14 mouse cellular contexts compared by ENCODE assay signal in genomic region chr5:132759751-132760150, GRCm38 (mm10).
A peak's percentile ranks its signal among the peaks of the same experiment; 100 is the strongest.
DNase-seq lines count a peak whose midpoint lies in the region; ATAC-seq lines count a peak whose summit lies in the region.
"Had no signal": no experiment of that assay in that cellular context is flagged by ENCODE, and none has a peak within 500 bp of the region (broad histone marks: within the 10 kb centered on the region; RNA-seq: fewer than 3 reads in every experiment).

No protein-coding gene starts in this region.

- H3K36me3 ChIP-seq in midbrain, embryonic 10.5 days: no peaks in the 10 kb centered on the region
- H3K36me3 ChIP-seq in midbrain, embryonic 14.5 days (ENCODE audit: control insufficient read depth, insufficient read depth, low read length): no peaks in the 10 kb centered on the region
- H3K36me3 ChIP-seq: embryonic facial prominence, embryonic 10.5 days; embryonic facial prominence, embryonic 12.5 days; forebrain, embryonic 15.5 days had no signal

- H3K9me3 ChIP-seq in midbrain, embryonic 10.5 days (replicated peaks): no peaks in the 10 kb centered on the region
- H3K9me3 ChIP-seq in midbrain, embryonic 14.5 days (ENCODE audit: control insufficient read depth, low read length): no peaks in the 10 kb centered on the region
- H3K9me3 ChIP-seq: embryonic facial prominence, embryonic 10.5 days; embryonic facial prominence, embryonic 12.5 days; forebrain, embryonic 13.5 days; forebrain, embryonic 15.5 days had no signal

- no peak overlapping the region for H3K4me3 ChIP-seq in midbrain, embryonic 10.5 days
- H3K4me3 ChIP-seq in midbrain, embryonic 14.5 days (replicated peaks; ENCODE audit: low read depth, low read length): no peak overlapping the region
- H3K4me3 ChIP-seq: embryonic facial prominence, embryonic 10.5 days; embryonic facial prominence, embryonic 12.5 days; forebrain, embryonic 13.5 days; forebrain, embryonic 15.5 days had no signal

- H3K4me2 ChIP-seq in midbrain, embryonic 14.5 days (ENCODE audit: low read length): no peak overlapping the region
- H3K4me2 ChIP-seq: embryonic facial prominence, embryonic 12.5 days; forebrain, embryonic 13.5 days; forebrain, embryonic 15.5 days had no signal

- peak; percentile 38 to 74 for DNase-seq in adrenal gland, adult (ENCODE audit: inconsistent age in 2 of 2, low spot score in 1 of 2)
- no peak for DNase-seq in adrenal gland, postnatal 4 days (ENCODE audit: low spot score in 2 of 2)
- DNase-seq in adrenal gland, adult 2 months: peak; percentile 58
- peak; percentile 5 for DNase-seq in adrenal gland, postnatal 10 days
- DNase-seq in adrenal gland, postnatal 25 days: peak; percentile 20
- no peak for DNase-seq in cerebellum, adult 9-11 months
- DNase-seq in midbrain, embryonic 10.5 days (ENCODE audit: low spot score): no peak
- no peak for DNase-seq in midbrain, embryonic 14.5 days
- DNase-seq: cerebellum, adult 11 months; forebrain, postnatal 0 days had no signal

- ATAC-seq in midbrain, embryonic 14.5 days (ENCODE audit: low FRiP score, low TSS enrichment): no peak
- ATAC-seq: forebrain, embryonic 13.5 days; forebrain, embryonic 15.5 days; forebrain, postnatal 0 days had no signal

- H3K27me3 ChIP-seq in midbrain, embryonic 10.5 days (ENCODE audit: low read depth, poor library complexity, severe bottlenecking): no peaks in the 10 kb centered on the region
- no peaks in the 10 kb centered on the region for H3K27me3 ChIP-seq in midbrain, embryonic 14.5 days (ENCODE audit: control insufficient read depth, insufficient read depth, low read length)
- H3K27me3 ChIP-seq: forebrain, embryonic 13.5 days; forebrain, embryonic 15.5 days had no signal

- 86% methylated on average over 6 of the region's 6 CpGs for WGBS in midbrain, embryonic 10.5 days
- 90% methylated on average over 6 of the region's 6 CpGs for WGBS in midbrain, embryonic 14.5 days

- H3K4me1 ChIP-seq in midbrain, embryonic 10.5 days: peaks cover 2% of the 10 kb centered on the region
- no peaks in the 10 kb centered on the region for H3K4me1 ChIP-seq in midbrain, embryonic 14.5 days (ENCODE audit: control insufficient read depth, insufficient read depth, low read length)
- H3K4me1 ChIP-seq: embryonic facial prominence, embryonic 12.5 days; forebrain, embryonic 13.5 days had no signal

- no peak overlapping the region for H3K9ac ChIP-seq in midbrain, embryonic 14.5 days (replicated peaks; ENCODE audit: low read length)
- H3K9ac ChIP-seq: embryonic facial prominence, embryonic 12.5 days; forebrain, embryonic 13.5 days; forebrain, embryonic 15.5 days; forebrain, postnatal 0 days had no signal

- no peak overlapping the region for H3K27ac ChIP-seq in midbrain, embryonic 10.5 days (replicated peaks)
- no peak overlapping the region for H3K27ac ChIP-seq in midbrain, embryonic 14.5 days (replicated peaks; ENCODE audit: low read depth, low read length)
- H3K27ac ChIP-seq: embryonic facial prominence, embryonic 10.5 days; embryonic facial prominence, embryonic 12.5 days; forebrain, embryonic 13.5 days; forebrain, embryonic 15.5 days had no signal

Comparison
In these comparisons a context has a peak if more than half of its experiments do, and no peak if none do; other contexts are left out.
1. DNase-seq: peak in adrenal gland, adult (2 of 2), adrenal gland, adult 2 months (single experiment), adrenal gland, postnatal 10 days (single experiment) and adrenal gland, postnatal 25 days (single experiment); none in adrenal gland, postnatal 4 days (0 of 2), cerebellum, adult 9-11 months (single experiment), midbrain, embryonic 10.5 days (single experiment) and midbrain, embryonic 14.5 days (single experiment).